Mouse (Mus musculus) heart, embryonic 14.5 days (tissue): ENCODE data around the gene Ccar1. TPM values are rescaled to one million over a fixed set of nuclear protein-coding genes. Genes with fewer than 3 reads are reported as not detected.

Experiments used
- ATAC-seq: fragments of 200-750 bp; cut with Nextera tagmentation; 2 replicates; pipeline ENCODE4 v1.8.0; 2017; ENCODE audit warnings: low read depth, moderate TSS enrichment; ENCODE audit not compliant: insufficient number of reproducible peaks, insufficient read depth, low FRiP score
- H3K27ac ChIP-seq, 2 experiments: fragments of 200-500 bp in 1 of 2; fragments of 300-500 bp in 1 of 2; sonication (generic) in 1 of 2; replicated peaks in 1 of 2; 2 replicates each; pipeline ENCODE4 v1.5.1; 2012 to 2014; ENCODE audit warnings: low read depth in 2 of 2, low read length in 2 of 2, control low read depth in 1 of 2, mild to moderate bottlenecking in 1 of 2, mixed read lengths in 1 of 2; ENCODE audit not compliant: control insufficient read depth in 1 of 2, insufficient read depth in 1 of 2
- H3K27me3 ChIP-seq: fragments of 300-500 bp; sonication (generic); 2 replicates; pipeline ENCODE4 v1.6.1; 2014; ENCODE audit warnings: mild to moderate bottlenecking, low read length, control low read depth; ENCODE audit not compliant: control insufficient read depth, insufficient read depth
- H3K36me3 ChIP-seq: fragments of 300-500 bp; sonication (generic); 2 replicates; pipeline ENCODE4 v1.6.1; 2014; ENCODE audit warnings: mild to moderate bottlenecking, control low read depth, low read length, mixed read lengths; ENCODE audit not compliant: control insufficient read depth, insufficient read depth
- H3K4me1 ChIP-seq, 2 experiments: fragments of 200-500 bp in 1 of 2; fragments of 300-500 bp in 1 of 2; sonication (generic) in 1 of 2; 2 replicates each; pipeline ENCODE4 v1.6.1; 2012 to 2014; ENCODE audit warnings: low read length in 2 of 2, control low read depth in 1 of 2, mixed read lengths in 1 of 2; ENCODE audit not compliant: control insufficient read depth in 2 of 2, insufficient read depth in 2 of 2
- H3K4me2 ChIP-seq: fragments of 300-500 bp; sonication (generic); 2 replicates; pipeline ENCODE4 v1.6.1; 2014; ENCODE audit warnings: mild to moderate bottlenecking, low read length
- H3K4me3 ChIP-seq, 2 experiments: fragments of 200-500 bp in 1 of 2; fragments of 300-500 bp in 1 of 2; sonication (generic) in 1 of 2; 2 replicates each; pipeline ENCODE4 v1.5.1; 2012 to 2014; ENCODE audit warnings: low read length in 2 of 2, mild to moderate bottlenecking in 2 of 2, control low read depth in 1 of 2, low read depth in 1 of 2, moderate library complexity in 1 of 2; ENCODE audit not compliant: control insufficient read depth in 1 of 2, insufficient read depth in 1 of 2
- H3K9ac ChIP-seq: fragments of 300-500 bp; sonication (generic); 2 replicates; pipeline ENCODE4 v1.6.1; 2014; ENCODE audit warnings: mild to moderate bottlenecking, low read length
- H3K9me3 ChIP-seq: fragments of 300-500 bp; sonication (generic); 2 replicates; pipeline ENCODE4 v1.6.1; 2016; ENCODE audit warnings: low read length, control low read depth; ENCODE audit not compliant: control insufficient read depth
- WGBS: fragments of 180-500 bp; shearing (Covaris S2); extraction: QIAGEN DNeasy Blood & Tissue Kit; methylation state at CpG from one replicate; pipeline ENCODE4 v1.1.7; 2014; 5-methylcytosine and 5-hydroxymethylcytosine counted together
- polyA plus RNA-seq: library from polyadenylated mRNA; unstranded; fragments of >200 nt; fragmentation: Nextera tagmentation; extraction: Ambion mirVana; gene quantifications from 2 replicates; pipeline ENCODE4 v1.2.1, GENCODE M21; 2014

Ccar1 gene
- 90.8 and 93.4 TPM in 2 replicates for polyA plus RNA-seq

GRCm38 (mm10) chr10:62792177-62793090 is at the start of gene Ccar1:
Ccar1 (minus strand) TSS chr10:62792286.
- WGBS: 2% methylated on average over 55 of the region's 55 CpGs
- peaks cover 5 to 27% of the 10 kb centered on the region in 2 experiments for H3K4me1 ChIP-seq
- no peaks in the 10 kb centered on the region for H3K27me3 ChIP-seq
- ATAC-seq: peak; percentile 97
- no peaks in the 10 kb centered on the region for H3K9me3 ChIP-seq
- H3K4me3 ChIP-seq: peak within 1 kb of the TSS; percentile 97 to 99
- H3K9ac ChIP-seq: peak within 1 kb of the TSS; percentile 99
- H3K4me2 ChIP-seq: peak within 1 kb of the TSS; percentile 85
- H3K36me3 ChIP-seq: peaks cover 35% of the 10 kb centered on the region
- H3K27ac ChIP-seq: peak within 1 kb of the TSS; percentile 99

GRCm38 (mm10) chr10:62840687-62841086 is 48.6 kb upstream of the Ccar1 start:
- WGBS: 88% methylated on average over 7 of the region's 7 CpGs
- Histone ChIP-seq H3K4me1 (peaks cover 9 to 18% of the 10 kb centered on the region in 2 experiments), H3K9ac (no peak overlapping the region), H3K4me2 (no peak overlapping the region), H3K9me3 (no peaks in the 10 kb centered on the region), H3K36me3 (peaks cover 31% of the 10 kb centered on the region), H3K27me3 (no peaks in the 10 kb centered on the region), H3K4me3 (no peak overlapping the region), H3K27ac (no peak overlapping the region)
- ATAC-seq: no peak

- ATAC-seq: no peak
- H3K4me1 ChIP-seq: peaks cover 0 to 6% of the 10 kb centered on the region in 2 experiments; a peak in 3 of 4 replicates
- no peaks in the 10 kb centered on the region for H3K9me3 ChIP-seq
- H3K4me2 ChIP-seq: no peak overlapping the region
- no peak overlapping the region for H3K4me3 ChIP-seq
- no peaks in the 10 kb centered on the region for H3K27me3 ChIP-seq
- H3K9ac ChIP-seq: no peak overlapping the region
- H3K27ac ChIP-seq: no peak overlapping the region
- H3K36me3 ChIP-seq: peaks cover 41% of the 10 kb centered on the region
- 85% methylated on average over 5 of the region's 5 CpGs for WGBS
These were observed 45.9 kb upstream of the Ccar1 start for GRCm38 (mm10) chr10:62837987-62838386.

GRCm38 (mm10) chr10:62832783-62833182 is 40.7 kb upstream of the Ccar1 start:
- Histone ChIP-seq H3K9ac (no peak overlapping the region), H3K36me3 (peaks cover 44% of the 10 kb centered on the region), H3K9me3 (no peaks in the 10 kb centered on the region)

GRCm38 (mm10) chr10:62831546-62831945 is 39.5 kb upstream of the Ccar1 start:
- Histone ChIP-seq H3K9me3 (no peaks in the 10 kb centered on the region), H3K4me2 (no peak overlapping the region), H3K4me1 (peaks cover 0 to 11% of the 10 kb centered on the region in 2 experiments; a peak in 3 of 4 replicates), H3K27me3 (no peaks in the 10 kb centered on the region), H3K9ac (no peak overlapping the region), H3K4me3 (no peak overlapping the region), H3K27ac (no peak overlapping the region), H3K36me3 (peaks cover 48% of the 10 kb centered on the region)
- ATAC-seq: no peak
- 27% methylated on average over 2 of the region's 2 CpGs for WGBS

More at GRCm38 (mm10) chr10:62832783-62833182, 40.7 kb upstream of the Ccar1 start:
- Histone ChIP-seq H3K4me2 (no peak overlapping the region), H3K27ac (no peak overlapping the region), H3K4me1 (peaks cover 0 to 11% of the 10 kb centered on the region in 2 experiments; a peak in 3 of 4 replicates), H3K4me3 (no peak overlapping the region), H3K27me3 (no peaks in the 10 kb centered on the region)
- 76% methylated on average over 9 of the region's 9 CpGs for WGBS
- ATAC-seq: no peak

- no peak for ATAC-seq
- no peaks in the 10 kb centered on the region for H3K27me3 ChIP-seq
- H3K4me2 ChIP-seq: no peak overlapping the region
- no peaks in the 10 kb centered on the region; a peak in 1 of 4 replicates for H3K4me1 ChIP-seq
- peaks cover 54% of the 10 kb centered on the region for H3K36me3 ChIP-seq
- no peaks in the 10 kb centered on the region for H3K9me3 ChIP-seq
- no peak overlapping the region for H3K4me3 ChIP-seq
- H3K27ac ChIP-seq: no peak overlapping the region
- WGBS: 88% methylated on average over 8 of the region's 8 CpGs
- no peak overlapping the region for H3K9ac ChIP-seq
These were observed 32.4 kb upstream of the Ccar1 start for GRCm38 (mm10) chr10:62824474-62824873.

- Histone ChIP-seq H3K4me2 (no peak overlapping the region), H3K27ac (no peak overlapping the region), H3K36me3 (peaks cover 58% of the 10 kb centered on the region), H3K4me1 (no peaks in the 10 kb centered on the region; a peak in 1 of 4 replicates), H3K9me3 (no peaks in the 10 kb centered on the region), H3K27me3 (no peaks in the 10 kb centered on the region), H3K9ac (no peak overlapping the region), H3K4me3 (no peak overlapping the region)
- ATAC-seq: no peak
- 90% methylated on average over 4 of the region's 4 CpGs for WGBS
These were observed 31.3 kb upstream of the Ccar1 start for GRCm38 (mm10) chr10:62823431-62823830.
